Mouse (Mus musculus) CH12.LX (cell line): ENCODE measurements around the gene Hist1h1c.
A peak's percentile ranks its signal among the peaks of the same experiment; 100 is the strongest.

Experiments
- BHLHE40 ChIP-seq: IDR thresholded peaks from 2 replicates; pipeline ENCODE4 v1.6.1; 2011; ENCODE audit warnings: mild to moderate bottlenecking, low read depth, low read length, improper control_type of control experiment
- CHD1 ChIP-seq: IDR thresholded peaks from 2 replicates; pipeline ENCODE4 v1.6.1; 2012; ENCODE audit warnings: low read depth, low read length, improper control_type of control experiment, inconsistent platforms
- CHD2 ChIP-seq: IDR thresholded peaks from 2 replicates; pipeline ENCODE4 v1.6.1; 2011; ENCODE audit warnings: low read length, improper control_type of control experiment
- CTCF ChIP-seq, 2 experiments: IDR thresholded peaks in 1 of 2; conservative IDR thresholded peaks in 1 of 2; 2 replicates each; pipeline ENCODE4 v1.5.1; 2011 to 2012; ENCODE audit warnings: low read depth in 2 of 2, low read length in 2 of 2, improper control_type of control experiment in 1 of 2, inconsistent platforms in 1 of 2, mild to moderate bottlenecking in 1 of 2, moderate library complexity in 1 of 2
- ELF1 ChIP-seq: IDR thresholded peaks from 2 replicates; pipeline ENCODE4 v1.6.1; 2014; ENCODE audit warnings: low read depth, mild to moderate bottlenecking, inconsistent platforms, low read length, improper control_type of control experiment
- JUND ChIP-seq: conservative IDR thresholded peaks from 2 replicates; pipeline ENCODE4 v1.6.1; 2011; ENCODE audit warnings: low read depth, low read length, improper control_type of control experiment
- MEF2A ChIP-seq: IDR thresholded peaks from 2 replicates; pipeline ENCODE4 v1.6.1; 2014; ENCODE audit warnings: low read depth, mild to moderate bottlenecking, inconsistent platforms, low read length, improper control_type of control experiment, borderline replicate concordance
- MXI1 ChIP-seq: IDR thresholded peaks from 2 replicates; pipeline ENCODE4 v1.6.1; 2011; ENCODE audit warnings: mild to moderate bottlenecking, low read depth, low read length, improper control_type of control experiment
- POLR2A ChIP-seq: IDR thresholded peaks from 2 replicates; pipeline ENCODE4 v1.6.1; 2011; ENCODE audit warnings: low read depth, mild to moderate bottlenecking, improper control_type of control experiment, low read length
- UBTF ChIP-seq: IDR thresholded peaks from 2 replicates; pipeline ENCODE4 v1.6.1; 2012; ENCODE audit warnings: low read depth, mild to moderate bottlenecking, inconsistent platforms, low read length, improper control_type of control experiment, moderate library complexity
- USF2 ChIP-seq: conservative IDR thresholded peaks from 2 replicates; pipeline ENCODE4 v1.6.1; 2011; ENCODE audit warnings: low read depth, low read length, improper control_type of control experiment
- ZC3H11A ChIP-seq: IDR thresholded peaks from 2 replicates; pipeline ENCODE4 v1.6.1; 2012; ENCODE audit warnings: low read depth, mild to moderate bottlenecking, inconsistent platforms, low read length, improper control_type of control experiment
- ZKSCAN1 ChIP-seq: IDR thresholded peaks from 2 replicates; pipeline ENCODE4 v1.6.1; 2012; ENCODE audit warnings: low read depth, inconsistent platforms, low read length, improper control_type of control experiment, borderline replicate concordance

DNA sequence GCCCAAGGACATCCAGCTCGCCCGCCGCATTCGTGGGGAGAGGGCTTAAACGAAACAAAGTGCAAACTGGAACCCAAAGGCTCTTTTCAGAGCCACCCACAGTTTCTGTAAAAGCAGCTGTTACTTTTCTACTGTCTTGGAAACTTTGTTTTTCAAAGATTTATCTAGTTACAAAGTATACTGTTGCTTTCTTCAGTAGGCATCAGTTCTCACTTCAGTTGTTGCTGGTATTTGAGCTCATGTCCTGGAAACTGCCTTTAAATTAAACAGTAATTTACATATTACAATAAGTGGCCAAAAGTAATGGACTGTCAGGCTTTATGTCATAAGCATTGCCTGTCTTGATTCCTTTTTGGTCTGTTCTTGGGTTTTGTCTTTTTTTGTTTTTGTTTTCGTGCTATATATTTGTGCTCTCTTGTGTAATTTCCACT lies 14.1 kb downstream of the Hist1h1c start:
- peak; percentile 91 for TF ChIP-seq POLR2A
- no peak for TF ChIP-seq ELF1
- no peak for TF ChIP-seq BHLHE40
- TF ChIP-seq CTCF (conservative IDR thresholded peaks at IDR 0.05 in 1 of 2, IDR thresholded peaks at IDR 0.05 in 1 of 2; ENCODE audit: low read depth in 2 of 2, low read length in 2 of 2) = no peak
- TF ChIP-seq CHD2 = 0 out of 2 replicates have a peak, but pooled peaks have one; percentile 55
- peak; percentile 94 for TF ChIP-seq CHD1
- TF ChIP-seq ZC3H11A = no peak
- TF ChIP-seq ZKSCAN1 = no peak
- peak; percentile 79; the same call in 1 of the 2 replicates for TF ChIP-seq UBTF
- no peak for TF ChIP-seq MXI1
- no peak; the same call in 1 of the 2 replicates for TF ChIP-seq USF2
- 0 out of 2 replicates have a peak, but pooled peaks have one; percentile 23 for TF ChIP-seq JUND
- TF ChIP-seq MEF2A = no peak
